Mouse (Mus musculus): ENCODE measurements around the gene Tmem248. TPM values are rescaled to one million over a fixed set of nuclear protein-coding genes. Genes with fewer than 3 reads are reported as not detected.
"Not testable (repeated sequence)": the region's sequence is repeated elsewhere in the genome, so short reads cannot be mapped to it uniquely, and the experiment has no call there.

Gene Tmem248
- total RNA-seq, 1 experiment from 2014 or later, result 34.9 TPM

- no peak for ATAC-seq (ENCODE audit: extremely low read depth, insufficient number of reproducible peaks, low FRiP score, poor library complexity, severe bottlenecking)
Measured at GRCm38 (mm10) chr5:130254164-130255016, 37.5 kb downstream of the Tmem248 start.

- ATAC-seq (ENCODE audit: extremely low read depth, insufficient number of reproducible peaks, low FRiP score, poor library complexity, severe bottlenecking), result peak; percentile 87
Measured at GRCm38 (mm10) chr5:130255017-130255720, 38.3 kb downstream of the Tmem248 start, which contains the start of the genes Sbds and Tyw1. Sbds (minus strand) TSS chr5:130255530. Tyw1 (plus strand) TSS chr5:130255619.

- not testable (repeated sequence) for ATAC-seq (ENCODE audit: extremely low read depth, insufficient number of reproducible peaks, low FRiP score, poor library complexity, severe bottlenecking)
Measured at GRCm38 (mm10) chr5:130255799-130256525, 39.1 kb downstream of the Tmem248 start.

- ATAC-seq (ENCODE audit: extremely low read depth, insufficient number of reproducible peaks, low FRiP score, poor library complexity, severe bottlenecking), result peak; percentile 91
Measured at GRCm38 (mm10) chr5:130256678-130257271, 39.9 kb downstream of the Tmem248 start.

GRCm38 (mm10) chr5:130257303-130257702 is 40.4 kb downstream of the Tmem248 start:
- ATAC-seq (ENCODE audit: extremely low read depth, insufficient number of reproducible peaks, low FRiP score, poor library complexity, severe bottlenecking), result no peak

GRCm38 (mm10) chr5:130263454-130263853 is 46.6 kb downstream of the Tmem248 start:
- no peak for ATAC-seq (ENCODE audit: extremely low read depth, insufficient number of reproducible peaks, low FRiP score, poor library complexity, severe bottlenecking)

DNA sequence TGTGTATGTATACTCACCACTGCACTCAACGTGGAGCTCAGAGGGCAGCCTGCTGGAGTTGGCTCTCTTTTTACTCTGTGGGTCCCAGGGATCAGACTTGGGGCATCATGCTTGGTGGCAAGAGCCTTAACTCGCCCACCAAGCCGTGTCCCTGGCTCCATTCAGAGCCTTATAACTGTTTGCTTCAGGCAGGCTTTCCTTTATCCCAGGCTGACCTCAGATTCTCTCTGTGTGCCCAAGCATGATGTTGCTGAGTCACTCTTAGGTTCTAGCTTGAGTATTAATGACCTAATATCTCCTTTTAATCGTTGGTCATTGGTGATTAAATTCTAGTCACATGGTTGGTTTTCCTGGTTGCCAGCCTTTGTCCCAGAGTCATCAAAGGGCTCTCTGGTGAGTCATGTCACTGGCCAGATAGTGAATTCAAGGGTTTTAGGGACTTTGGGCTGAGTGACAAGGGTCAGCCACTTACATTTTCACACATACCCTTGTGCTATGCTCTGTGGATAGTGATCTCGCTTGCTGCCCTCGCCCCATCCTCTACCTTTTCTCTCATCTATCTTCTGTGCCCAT is 47.6 kb downstream of the Tmem248 start:
- ATAC-seq (ENCODE audit: extremely low read depth, insufficient number of reproducible peaks, low FRiP score, poor library complexity, severe bottlenecking), result no peak

DNA sequence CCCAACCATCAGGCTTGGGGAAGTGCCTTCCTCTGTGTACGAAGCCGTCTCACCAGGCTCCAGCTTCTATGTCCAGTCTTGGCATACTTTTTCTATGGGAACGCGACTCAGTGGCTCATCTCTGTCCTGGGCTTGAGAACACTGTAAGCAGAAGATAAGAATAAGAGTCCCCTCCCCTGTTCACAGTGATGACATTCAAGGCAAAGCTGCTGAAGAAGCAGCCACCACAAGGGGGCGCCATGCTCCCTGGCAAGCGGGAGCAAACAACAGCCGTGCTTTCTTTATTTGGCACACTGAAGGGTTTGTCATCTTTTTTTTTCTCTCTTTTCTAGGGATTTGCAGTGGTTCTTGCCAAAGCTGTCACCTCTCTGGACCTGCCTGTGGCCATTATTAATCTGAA is 49.8 kb downstream of the Tmem248 start:
- no peak for ATAC-seq (ENCODE audit: extremely low read depth, insufficient number of reproducible peaks, low FRiP score, poor library complexity, severe bottlenecking)

DNA sequence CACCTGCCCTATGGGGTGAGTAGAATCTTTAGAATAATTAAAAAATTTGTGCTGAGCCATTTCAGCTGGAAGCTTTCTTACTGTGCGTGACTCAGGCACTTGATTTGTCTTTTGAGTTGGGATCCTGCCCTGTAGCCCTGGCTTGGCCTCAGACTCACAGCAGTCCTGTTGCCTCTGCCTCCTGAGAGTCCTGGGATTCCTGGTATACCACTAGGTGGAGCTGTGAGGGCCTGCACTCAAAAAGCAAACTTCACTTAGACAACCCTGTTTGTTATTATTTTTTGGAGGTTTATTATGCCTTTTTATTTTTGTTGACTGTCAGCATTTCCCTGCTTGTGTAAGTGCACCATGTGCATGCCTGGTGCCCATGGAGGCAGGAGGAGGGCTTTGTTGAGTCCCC is 50.4 kb downstream of the Tmem248 start:
- ATAC-seq (ENCODE audit: extremely low read depth, insufficient number of reproducible peaks, low FRiP score, poor library complexity, severe bottlenecking), result no peak

GRCm38 (mm10) chr5:130268976-130269375 is 52.1 kb downstream of the Tmem248 start:
- ATAC-seq (ENCODE audit: extremely low read depth, insufficient number of reproducible peaks, low FRiP score, poor library complexity, severe bottlenecking), result no peak

DNA sequence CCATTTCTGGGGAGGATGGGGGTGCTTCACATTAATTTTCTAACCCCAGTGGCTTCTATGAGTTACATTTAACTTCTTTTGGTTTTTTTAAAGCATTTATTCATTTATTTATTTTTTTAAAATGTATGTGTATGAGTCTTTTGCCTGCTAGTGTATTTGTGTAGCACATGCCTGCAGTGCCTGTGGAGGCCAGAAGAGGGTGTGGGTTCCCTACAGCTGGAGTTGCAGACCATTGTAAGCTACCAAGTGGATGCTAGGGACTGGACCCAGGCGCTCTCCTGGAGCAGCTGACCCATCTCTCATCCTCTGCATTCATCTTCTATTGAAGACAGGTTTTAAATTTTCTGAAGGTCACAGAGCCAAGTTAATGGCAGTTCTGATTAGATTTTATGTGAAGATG is 55.5 kb downstream of the Tmem248 start:
- ATAC-seq (ENCODE audit: extremely low read depth, insufficient number of reproducible peaks, low FRiP score, poor library complexity, severe bottlenecking), result no peak

DNA sequence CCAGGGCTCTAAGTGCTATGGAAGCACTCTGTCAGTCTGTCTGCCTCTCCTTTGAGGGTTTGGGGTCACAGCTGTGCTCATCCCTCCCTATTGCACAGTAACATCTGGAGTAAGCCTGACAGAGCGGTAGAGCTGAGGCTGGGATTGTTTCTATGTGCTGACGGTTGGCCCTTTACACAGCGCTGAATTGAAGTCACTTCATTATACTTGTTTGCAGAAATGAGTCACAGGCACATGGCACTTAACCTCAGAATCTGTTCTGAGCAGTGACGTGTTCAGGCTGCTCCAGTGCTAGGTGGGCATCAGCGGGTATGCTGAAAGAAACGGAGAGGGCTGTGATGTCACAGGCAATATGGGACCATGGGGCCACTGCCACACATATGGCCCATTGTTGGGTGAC is 56.2 kb downstream of the Tmem248 start:
- ATAC-seq (ENCODE audit: extremely low read depth, insufficient number of reproducible peaks, low FRiP score, poor library complexity, severe bottlenecking), result no peak

DNA sequence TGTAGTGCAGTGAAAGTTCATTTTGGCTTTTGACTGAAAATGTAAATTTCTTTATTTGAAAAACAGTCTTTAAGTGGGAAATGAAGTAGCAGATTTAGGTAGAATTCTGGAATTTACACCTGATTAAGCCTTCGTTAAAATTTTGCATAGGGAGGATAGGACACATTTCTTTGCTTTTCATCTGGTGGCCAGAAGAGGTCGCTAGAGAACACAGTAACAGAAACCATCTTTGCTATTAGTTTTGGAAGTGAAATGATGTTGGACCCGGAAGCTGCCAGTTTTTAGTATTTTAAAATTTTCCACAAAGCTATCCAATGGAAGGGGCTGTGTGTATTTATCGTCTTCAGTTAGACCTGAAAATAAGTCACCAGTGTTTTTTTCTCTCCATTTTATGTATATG is 58.6 kb downstream of the Tmem248 start:
- peak; percentile 47; the same call in 1 of the 2 replicates for ATAC-seq (ENCODE audit: extremely low read depth, insufficient number of reproducible peaks, low FRiP score, poor library complexity, severe bottlenecking)

DNA sequence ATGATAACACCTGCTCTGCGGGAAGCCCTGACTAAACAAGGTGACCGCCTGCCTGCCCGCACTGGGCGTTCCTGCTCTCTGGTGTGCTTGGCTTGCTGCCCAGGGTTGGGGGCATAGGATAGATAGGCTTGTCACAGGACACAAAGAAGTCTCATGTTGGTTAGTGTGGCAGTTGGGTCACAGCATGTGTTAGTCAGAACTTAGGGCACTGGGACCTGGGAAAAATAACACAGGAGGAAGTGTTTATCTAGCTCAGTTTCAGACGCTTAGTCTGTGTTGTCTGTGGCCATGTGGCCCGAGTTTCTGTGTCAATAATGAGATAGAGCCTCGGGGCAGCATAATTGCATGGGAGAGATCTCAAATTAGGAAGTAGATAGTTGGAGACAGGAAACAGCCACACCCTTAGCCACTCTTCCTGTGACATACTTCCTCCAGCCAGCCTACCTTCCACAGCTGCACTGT is 61.2 kb downstream of the Tmem248 start:
- ATAC-seq (ENCODE audit: extremely low read depth, insufficient number of reproducible peaks, low FRiP score, poor library complexity, severe bottlenecking), result peak; percentile 61; the same call in 1 of the 2 replicates

GRCm38 (mm10) chr5:130283079-130283732 is 66.3 kb downstream of the Tmem248 start:
- no peak for ATAC-seq (ENCODE audit: extremely low read depth, insufficient number of reproducible peaks, low FRiP score, poor library complexity, severe bottlenecking)

- ATAC-seq (ENCODE audit: extremely low read depth, insufficient number of reproducible peaks, low FRiP score, poor library complexity, severe bottlenecking), result no peak
Measured at GRCm38 (mm10) chr5:130288106-130288505, 71.2 kb downstream of the Tmem248 start.

DNA sequence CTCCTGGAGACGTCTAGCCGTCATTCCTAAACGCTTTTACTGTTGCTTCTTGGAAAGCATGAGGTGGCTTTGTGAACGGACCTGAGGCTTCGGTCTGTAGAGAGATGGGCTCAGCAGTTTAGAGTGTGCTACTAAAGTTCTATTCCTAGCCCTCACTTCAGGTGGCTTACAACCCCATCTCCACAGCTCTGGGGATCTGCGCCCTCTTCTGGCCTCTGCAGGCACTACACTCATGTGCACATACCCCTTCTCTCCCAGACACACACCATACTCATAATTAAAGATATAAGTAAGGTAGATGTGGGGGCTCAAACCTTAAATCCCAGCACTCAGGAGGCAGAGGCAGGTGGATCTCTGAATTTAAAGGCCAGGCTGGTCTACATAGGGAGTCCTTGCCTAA is 73.4 kb downstream of the Tmem248 start:
- ATAC-seq (ENCODE audit: extremely low read depth, insufficient number of reproducible peaks, low FRiP score, poor library complexity, severe bottlenecking), result no peak

- ATAC-seq (ENCODE audit: extremely low read depth, insufficient number of reproducible peaks, low FRiP score, poor library complexity, severe bottlenecking), result no peak
Measured at GRCm38 (mm10) chr5:130290775-130291174, 73.9 kb downstream of the Tmem248 start.

All from neutrophil, adult 5-6 weeks (primary cell).